Mouse (Mus musculus) frontal cortex, postnatal 14 days (tissue): ENCODE data around the gene Anks3.

Experiments used
- DNase-seq, 2 experiments: peaks; one replicate each; pipeline ENCODE4 v3.0.0; 2022; ENCODE audit warnings: low spot score in 2 of 2

The Anks3 gene

DNA sequence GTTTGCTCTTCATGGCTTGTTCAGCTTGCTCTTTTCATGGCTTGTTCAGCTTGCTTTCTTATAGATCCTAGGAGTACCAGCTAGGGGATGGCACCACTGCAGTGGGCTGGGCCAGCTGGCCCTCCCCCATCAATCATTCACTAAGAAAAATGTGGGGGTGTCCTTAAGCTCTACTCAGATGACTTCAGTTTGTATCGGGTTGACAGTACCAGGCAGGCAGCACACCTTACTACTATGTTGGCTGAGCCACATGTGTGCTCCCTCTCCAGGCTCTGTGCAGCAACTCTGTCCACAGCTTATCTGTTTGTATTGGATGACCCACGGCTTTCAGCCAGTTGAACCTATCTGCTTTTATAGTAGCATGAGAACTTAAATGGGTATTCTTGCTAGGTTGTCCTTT lies 35.5 kb downstream of the Anks3 start:
- DNase-seq, result no peak

DNA sequence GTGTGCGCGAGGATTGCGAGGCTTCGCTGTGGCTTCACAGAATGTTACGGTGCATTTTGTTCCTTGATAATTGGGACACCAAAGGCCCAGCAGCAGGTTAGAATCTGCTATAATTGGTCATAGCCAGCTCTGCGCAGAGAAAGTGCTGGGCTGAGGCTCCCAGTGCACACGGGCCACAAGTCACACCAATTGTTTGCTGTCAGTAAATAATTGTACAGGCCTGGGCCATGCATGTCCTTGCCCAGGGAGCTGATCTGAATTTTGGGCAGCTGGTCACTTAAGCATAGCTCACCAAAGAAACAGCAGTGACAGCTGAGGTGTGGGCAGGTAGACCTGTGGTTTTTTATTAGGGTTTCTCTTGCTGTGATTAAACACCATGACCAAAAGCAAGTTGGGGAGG lies 36.0 kb downstream of the Anks3 start:
- DNase-seq, result no peak

DNA sequence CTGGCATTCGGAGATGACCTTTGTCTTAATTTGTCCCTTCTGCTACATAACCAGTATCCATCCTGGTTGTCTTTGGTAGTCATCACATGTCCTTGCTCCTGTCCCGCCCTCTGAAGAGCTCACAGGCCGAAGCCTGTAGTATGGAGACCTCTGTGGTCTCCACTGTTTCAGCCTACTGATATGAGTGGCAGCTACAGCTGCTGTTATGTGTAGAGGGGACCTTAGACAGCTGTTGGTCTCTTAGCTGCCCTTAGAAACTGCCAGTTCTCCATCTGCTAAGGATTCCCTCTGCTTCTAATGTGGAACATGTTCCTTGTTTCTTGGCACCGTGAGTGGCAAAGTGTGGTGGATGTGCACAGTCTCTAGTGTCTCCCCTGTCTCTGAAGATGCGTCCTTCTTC lies 40.0 kb downstream of the Anks3 start:
- no peak for DNase-seq

DNA sequence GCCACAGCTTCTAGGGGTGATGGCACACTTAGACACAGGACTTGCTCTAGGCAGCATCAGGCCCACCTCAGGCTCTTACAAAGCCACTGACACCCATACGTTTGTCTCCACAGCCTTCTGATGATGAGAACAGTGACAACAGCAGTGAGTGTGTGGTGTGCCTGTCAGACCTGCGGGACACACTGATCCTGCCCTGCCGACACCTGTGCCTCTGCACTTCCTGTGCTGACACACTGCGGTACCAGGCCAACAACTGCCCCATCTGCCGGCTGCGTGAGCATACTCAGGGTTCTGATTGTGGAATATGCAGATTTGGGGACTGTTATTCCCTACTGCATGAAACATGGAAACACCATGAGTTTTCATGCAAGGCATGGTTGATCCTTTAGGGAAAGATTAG lies 41.5 kb downstream of the Anks3 start:
- DNase-seq, result no peak

DNA sequence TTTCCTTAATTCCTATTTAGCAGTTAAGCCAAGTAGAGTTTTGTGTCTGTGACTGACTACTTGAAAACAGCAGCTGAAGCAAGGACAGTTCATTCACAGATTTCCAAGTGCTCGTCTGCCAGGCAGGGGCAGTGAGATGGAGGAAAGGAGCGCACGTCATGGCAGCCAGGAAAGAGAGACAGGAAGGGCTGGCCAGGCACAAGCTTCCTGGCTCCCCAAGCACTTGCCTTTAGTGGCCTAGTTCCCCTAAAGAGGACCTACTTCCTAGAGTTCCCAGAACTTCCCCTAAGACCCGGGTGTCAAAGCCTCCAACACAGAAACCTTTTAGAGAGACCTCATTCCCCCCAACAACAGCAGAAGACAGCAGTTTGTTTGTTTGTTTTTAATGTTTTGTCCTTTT lies 43.4 kb downstream of the Anks3 start:
- DNase-seq, result no peak

DNA sequence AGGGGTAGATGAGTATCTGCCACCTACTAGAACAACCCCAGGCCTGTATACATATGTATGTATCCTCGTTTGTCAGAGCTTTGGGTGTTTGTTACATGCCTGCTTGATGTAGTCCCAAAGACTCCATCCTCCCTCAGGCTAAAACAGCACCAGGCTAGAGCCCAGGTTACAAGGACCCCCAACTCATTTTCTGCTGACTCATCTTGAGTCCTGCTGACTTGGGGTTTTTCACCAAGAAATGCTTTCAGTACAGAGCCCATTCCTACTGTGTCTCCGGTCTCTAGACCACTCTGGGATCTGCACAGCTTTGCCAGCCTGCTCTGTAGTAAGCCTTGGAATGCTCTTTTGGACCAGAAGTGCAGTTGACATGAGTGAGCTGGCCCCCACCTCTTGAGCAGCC lies 47.4 kb downstream of the Anks3 start:
- DNase-seq, result no peak

DNA sequence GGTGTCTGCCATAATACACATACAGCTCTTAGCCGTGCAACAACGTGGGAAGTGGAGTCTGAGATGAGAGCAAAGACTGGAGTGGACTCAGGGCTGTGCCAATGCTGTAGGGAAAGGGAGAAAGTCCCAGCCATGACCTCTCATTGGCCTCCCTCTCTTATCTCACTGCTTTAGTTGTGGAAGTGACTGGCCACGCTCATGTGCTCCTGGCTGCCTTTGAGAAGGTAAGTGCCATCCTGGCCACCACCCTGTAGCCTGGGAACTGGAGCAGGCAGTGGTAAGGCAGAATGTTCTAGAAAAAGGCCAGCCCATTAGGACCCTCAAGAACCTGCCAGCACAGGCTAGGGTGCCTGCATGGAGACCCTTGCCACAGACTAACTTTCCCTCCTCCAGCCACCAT lies 48.1 kb downstream of the Anks3 start:
- no peak for DNase-seq

DNA sequence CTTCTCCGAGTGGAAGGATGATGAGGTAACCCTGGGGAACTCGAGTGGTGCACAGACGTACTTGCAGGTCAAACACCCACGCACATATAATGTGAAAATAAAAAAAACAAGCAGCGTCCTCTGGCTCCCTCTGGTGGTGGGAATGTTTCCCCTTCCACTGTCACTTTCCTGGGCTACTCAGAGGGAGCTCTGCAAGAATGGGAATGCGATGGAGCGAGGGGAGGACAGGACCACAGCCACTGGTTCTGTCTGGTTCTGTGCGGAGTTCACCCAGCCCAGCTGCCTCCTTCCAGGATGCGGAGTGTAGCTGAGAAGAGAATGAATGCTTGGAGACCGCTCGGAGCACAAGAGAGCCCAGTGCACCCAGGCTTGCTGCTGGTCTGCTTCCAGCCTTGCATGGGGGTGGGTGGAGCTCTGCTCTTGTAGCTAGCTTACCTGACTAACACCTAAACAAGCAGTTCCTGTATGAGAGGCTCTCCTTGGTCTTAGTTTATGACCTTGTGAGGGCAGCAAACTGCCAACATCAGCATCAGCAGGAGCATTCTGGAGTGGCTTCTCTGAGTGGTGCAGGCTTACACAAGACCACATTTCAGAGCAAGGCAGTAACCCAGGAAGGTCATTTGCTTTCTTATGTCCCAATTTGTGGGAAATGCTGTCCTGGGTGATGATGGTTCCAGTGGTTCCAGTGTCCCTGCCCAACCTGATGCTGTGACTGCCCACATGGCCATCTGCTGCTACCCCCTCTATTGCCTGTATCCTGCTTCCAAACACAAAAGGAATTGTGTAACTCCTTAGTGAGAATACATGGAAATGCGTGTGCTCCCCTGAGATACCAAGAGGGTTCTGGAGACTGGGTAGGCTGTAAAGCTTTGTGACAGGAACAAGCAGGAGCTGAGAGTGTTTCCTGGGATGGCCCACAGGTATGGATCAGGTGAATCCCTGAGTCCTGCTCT lies 49.9 kb downstream of the Anks3 start:
- DNase-seq, result peak; percentile 80 to 87

DNA sequence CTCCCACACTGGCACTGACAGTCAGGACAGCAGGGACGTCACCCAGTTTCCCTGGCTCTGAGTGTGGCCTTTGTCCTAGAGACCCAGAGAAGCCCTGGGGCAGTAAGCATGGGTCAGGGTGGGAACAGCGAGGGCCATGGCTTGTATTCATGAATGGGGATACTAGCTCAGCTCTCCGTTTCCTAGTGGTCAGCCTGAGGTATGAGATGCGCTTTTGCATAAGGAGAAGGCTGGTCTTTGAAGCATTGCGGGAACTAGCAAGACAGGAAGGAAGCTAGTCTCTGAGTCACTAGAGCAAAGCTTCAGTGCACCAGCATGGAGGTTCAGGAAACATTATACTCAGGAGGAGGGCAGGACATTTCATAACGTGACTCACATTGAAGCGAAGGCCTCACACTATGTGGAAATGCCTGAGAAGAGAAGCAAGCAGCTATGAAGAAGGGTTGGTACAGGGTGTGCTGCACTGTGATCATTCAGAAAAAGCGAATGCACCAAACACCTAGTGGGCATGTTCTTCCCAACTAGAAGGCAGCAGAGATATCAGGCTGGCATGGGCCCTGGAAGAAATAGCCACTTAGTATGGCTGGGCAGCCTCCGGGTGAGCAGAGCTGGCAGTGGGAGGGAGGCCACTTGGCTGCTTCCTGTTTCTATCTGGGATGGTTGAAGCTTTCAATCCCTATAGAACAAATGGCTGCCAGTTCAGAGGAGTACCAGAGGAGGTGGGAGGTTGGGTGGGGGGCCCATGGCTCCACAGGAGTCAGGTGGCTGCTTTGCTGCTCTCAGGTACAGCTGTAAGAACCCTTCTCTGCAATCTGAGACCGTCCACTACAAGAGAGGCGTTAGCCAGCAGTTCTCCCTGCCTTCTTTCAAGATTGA lies 50.9 kb downstream of the Anks3 start:
- no peak for DNase-seq

DNA sequence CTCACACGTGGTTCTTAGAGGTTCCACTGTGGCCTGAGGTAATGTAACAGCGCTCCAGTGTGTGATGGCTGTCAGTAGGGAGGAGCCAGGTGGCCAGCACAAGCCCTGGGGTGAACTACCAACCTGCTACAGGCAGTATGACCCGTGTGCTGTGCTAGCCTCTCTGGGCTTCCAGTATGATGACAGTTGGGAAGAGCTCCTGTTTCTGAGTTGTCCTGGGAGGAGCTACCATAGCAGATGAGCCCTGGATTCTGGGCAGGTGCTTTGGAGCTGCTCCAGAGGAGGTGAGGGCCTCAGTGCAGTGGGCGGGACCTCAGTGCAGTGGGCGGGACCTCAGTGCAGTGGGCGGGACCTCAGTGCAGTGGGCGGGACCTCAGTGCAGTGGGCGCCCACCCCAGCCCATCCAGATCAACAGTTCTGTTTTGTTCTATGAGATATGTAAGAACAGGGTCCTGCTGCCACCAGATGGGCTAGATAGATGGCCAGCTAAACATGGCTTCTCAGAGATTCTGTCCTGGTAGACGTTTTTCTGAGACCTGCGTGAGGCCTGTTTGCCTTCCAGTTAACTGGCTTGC lies 51.8 kb downstream of the Anks3 start:
- DNase-seq, result no peak

DNA sequence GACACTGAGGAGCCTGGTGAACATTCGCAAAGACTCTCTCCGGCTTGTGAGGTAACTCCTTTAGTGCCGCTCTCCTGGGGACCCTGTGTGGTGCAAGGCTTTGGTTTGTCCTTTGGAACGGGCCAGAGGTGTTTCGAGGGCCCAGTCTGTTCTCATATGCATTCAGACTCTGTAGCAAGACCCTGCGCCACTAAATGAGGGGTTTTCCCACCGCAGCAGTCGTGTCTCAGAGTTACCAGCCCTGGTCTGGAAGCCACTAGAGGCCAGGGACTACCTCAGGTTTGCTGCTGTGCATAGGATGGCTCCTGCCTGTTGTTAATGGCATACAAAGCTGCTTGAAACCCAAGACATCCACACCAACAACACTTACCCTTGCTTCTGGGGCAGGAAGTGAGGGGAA lies 53.2 kb downstream of the Anks3 start:
- DNase-seq, result no peak

DNA sequence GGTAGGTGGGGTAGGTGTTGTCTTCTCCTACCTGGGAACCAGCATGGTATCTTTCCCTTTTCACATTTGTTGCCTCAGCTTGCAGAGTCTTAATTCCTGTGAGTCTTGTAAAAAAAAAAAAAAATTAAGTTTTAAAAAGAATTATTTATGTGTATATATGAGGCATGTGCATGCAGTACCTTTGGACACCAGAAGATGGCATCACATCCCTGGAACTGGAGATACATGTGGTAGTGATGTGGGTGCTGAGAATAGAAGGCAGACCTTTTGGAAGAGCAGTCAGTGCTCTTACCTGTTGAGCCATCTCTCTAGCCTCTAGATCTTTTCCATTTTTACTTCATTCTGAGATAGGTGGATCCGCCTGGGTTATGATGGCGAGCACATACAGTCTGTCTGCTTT lies 54.3 kb downstream of the Anks3 start:
- no peak for DNase-seq

DNA sequence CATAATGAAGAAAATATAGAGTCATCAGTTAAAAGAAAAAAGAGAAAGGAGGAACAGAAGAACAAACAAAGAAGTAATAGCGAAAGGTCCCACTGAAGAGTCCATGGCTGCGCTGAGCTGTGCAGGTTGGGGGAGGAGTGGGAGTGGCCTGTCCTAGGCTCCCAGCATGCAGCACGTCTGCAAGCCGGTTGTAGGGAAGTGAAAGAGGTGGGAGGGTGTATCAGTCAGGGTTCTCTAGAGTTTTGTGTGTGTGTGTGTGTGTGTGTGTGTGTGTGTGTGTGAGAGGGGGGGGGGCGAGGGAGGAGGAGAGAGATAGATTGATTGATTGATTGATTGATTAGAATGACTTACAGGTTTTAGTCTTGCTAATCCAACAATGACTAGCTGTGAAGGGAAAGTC lies 56.0 kb downstream of the Anks3 start:
- no peak for DNase-seq

DNA sequence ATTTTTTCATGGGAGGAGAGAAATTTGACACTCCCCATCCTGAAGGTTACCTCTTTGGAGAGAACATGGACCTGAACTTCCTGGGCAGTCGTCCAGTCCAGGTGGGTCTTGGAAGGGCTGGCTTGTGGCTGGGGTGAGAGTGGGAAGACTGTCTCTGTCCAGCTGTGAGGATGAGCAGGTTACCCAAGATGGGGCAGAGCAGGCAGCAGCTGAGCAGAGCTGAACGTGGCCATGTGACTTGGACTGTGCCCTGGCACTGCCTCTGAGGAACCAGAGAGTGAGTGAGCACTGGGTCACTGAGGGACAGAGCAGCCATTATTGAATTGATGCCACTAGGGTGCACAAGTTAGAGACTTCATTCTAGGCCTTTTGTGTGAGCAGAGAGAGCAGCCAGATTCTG lies 56.6 kb downstream of the Anks3 start:
- no peak for DNase-seq

DNA sequence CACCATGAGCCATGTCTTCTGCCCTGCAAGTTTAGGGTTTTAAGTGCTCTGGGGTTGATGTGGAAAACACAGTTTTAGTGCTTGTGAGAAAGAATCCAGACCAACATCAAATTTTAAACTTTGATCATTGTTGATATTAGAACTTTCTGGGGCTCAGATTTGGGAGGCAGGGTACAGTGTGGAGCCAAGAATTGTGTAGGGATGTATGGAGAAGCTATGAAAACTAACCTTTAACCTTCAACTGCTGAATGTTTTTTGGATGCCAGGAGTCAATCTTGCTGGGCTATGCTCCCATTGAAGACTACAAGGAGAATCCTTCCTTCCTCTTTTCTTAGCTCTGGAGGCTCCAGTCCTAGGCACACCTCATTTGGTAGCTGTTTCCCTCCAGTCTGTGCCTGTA lies 57.4 kb downstream of the Anks3 start:
- no peak for DNase-seq

DNA sequence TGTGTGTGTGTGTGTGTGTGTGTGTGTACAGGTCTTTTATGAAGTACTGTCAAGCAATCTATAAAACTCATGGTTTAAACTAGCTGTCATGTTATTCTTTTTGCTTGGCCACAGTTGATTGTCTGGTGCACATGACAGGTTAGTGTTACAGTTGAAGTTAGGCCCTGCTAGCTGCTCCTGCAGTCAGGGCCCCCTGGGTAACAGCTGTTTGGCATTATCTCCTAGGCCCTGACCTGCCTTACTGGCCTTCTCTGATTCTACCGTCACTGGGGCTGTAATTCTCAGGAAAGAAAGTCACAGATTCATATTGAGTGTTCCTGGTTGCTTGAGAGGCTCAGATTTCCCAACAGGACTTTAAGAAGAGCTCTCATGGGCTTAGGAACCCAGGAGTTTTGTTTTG lies 58.4 kb downstream of the Anks3 start:
- DNase-seq, result no peak

DNA sequence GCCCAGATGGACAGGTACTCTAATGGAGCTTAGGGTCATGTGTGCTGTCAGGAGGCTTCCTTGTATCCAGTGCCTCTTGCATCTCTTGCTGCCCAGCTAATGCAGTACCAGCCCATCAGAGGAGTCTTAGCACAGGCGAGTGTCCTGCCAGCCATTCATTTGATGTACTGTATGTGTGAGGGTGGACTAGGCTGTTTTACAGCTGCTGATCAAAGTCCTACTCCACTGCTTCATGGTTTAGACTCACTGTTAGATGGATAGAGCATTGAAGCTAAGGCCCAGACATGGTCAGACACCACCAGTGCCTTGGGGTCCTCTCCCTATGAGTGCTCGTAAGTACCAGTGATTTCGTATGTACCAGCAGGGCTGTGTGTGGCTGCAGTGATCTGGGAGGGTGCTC lies 59.1 kb downstream of the Anks3 start:
- DNase-seq, result no peak

DNA sequence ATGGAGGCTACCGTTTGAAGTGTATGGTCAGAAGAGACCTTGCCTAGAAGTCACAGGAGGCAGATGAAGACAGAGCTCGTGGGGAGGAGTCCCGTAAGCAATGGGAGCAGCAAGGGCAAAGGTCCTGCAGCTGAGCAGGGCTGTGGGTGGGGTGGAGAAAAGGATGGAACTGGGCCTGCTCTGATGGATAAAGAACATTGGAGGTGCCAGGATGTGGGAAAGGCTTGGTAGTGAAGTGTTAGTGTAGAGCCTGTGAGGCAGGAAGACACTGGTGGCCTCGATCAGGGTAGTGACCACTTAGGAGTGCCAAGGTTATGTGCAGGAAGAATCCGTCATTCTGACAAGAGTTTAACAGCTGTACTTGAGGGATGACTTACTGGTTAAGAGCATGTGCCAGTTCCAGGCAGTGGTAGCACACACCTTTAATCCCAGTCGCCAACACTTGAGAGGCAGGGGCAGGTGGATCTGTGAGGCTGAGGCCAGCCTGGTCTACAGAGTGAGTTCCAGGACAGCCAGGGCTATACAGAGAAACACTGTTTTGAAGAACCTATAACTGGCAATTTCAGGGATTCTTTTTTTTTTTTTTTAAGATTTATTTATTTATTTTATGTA lies 60.4 kb downstream of the Anks3 start:
- DNase-seq, result no peak

DNA sequence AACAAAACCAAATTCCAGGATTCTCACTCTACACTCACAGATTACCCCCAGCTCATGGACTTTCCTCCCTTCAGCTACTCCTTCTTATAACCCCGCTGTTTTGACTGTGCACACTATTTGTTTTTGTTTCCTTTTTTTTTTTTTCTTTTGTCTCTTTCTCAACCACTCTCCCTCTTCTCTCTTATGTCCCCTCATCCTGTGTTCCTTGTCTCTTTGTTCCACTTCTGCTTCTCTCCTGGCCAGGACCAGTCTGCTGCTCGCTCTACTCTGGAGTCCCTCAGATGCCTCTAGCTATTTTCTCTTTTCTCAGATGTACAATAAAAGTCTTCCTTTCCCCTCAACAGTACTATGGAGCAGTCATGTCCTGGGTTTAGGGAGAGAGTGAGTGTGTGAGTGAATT lies 61.6 kb downstream of the Anks3 start:
- no peak for DNase-seq

DNA sequence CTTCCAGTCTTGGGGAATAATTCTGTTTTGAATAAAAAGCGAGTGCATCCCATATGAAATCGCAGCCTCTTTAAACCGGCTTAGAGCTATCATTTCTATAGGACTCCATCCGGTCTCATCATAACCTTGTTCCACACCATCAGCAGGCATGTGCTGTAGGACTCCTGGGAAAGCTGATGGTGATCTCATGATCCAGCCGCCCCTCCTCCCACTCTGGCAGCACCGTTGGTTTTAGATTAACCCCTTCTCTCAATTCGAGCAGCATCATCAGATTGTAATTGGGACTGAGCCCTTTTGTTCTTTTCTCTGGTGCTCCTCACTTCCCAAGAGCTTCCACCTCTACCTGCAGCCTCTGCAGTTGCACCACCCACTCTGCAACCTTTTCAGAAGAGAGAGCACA lies 62.8 kb downstream of the Anks3 start:
- DNase-seq, result no peak

DNA sequence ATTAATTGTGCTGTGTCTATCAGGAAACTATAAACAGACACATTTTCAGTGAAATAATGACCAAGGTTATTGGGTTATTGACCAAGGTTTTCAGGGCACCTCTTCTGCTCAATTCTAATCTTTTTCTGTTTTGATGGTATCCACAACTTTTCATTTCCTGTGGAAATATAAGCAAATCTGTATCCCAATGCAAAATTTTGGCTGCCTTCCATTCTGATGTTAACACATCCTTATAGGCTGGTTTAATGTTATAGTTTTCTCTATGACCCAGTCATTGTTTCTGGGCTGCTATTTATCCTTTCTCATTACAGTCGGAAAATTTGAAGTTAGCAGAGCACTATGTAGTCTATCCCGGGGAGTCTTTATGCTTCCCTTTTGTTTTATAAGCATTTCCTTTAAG lies 64.3 kb downstream of the Anks3 start:
- no peak for DNase-seq

DNA sequence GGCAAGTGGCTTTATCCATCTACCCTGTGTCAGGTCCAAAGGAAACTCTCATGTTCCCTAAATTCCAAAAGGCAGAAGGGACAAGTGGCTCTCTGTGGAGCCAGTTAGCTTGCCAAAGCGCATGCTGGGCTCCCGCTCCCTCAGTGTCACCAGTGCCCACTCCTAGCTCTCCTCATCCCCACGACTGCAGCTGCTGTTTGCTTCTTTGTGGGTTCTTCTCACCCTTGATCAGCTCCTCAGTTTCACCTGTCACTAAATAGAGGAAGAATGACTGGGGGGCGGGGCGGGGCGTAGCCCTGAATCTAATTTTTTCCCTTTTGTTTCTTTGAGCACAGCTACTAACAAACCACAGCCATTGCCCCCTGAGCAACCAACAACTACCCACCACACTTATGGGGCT lies 65.1 kb downstream of the Anks3 start:
- no peak for DNase-seq
